Mouse (Mus musculus) kidney, postnatal 14 days (tissue): ENCODE results near the gene Acsf2.

Experiments
- DNase-seq: peaks from one replicate; pipeline ENCODE4 v3.0.0; 2022; ENCODE audit warnings: mixed read lengths

The Acsf2 gene

GRCm38 (mm10) chr11:94598437-94599120 is 3.1 kb downstream of the Acsf2 start:
- no peak for DNase-seq

GRCm38 (mm10) chr11:94597319-94597718 is 4.4 kb downstream of the Acsf2 start:
- peak; percentile 86 for DNase-seq

GRCm38 (mm10) chr11:94596311-94596852 is 5.3 kb downstream of the Acsf2 start:
- DNase-seq, result peak; percentile 44

- no peak for DNase-seq
Measured at GRCm38 (mm10) chr11:94587511-94587910, 14.2 kb downstream of the Acsf2 start.

- no peak for DNase-seq
Measured at GRCm38 (mm10) chr11:94585091-94585490, 16.6 kb downstream of the Acsf2 start.

- no peak for DNase-seq
Measured at GRCm38 (mm10) chr11:94580111-94580740, 21.4 kb downstream of the Acsf2 start.

- DNase-seq, result peak; percentile 63
Measured at GRCm38 (mm10) chr11:94576361-94576760, 25.3 kb downstream of the Acsf2 start.

GRCm38 (mm10) chr11:94575036-94575435 is 26.6 kb downstream of the Acsf2 start:
- DNase-seq, result no peak

- DNase-seq, result no peak
Measured at GRCm38 (mm10) chr11:94574560-94574959, 27.1 kb downstream of the Acsf2 start.

GRCm38 (mm10) chr11:94571850-94572249 is 29.8 kb downstream of the Acsf2 start:
- DNase-seq, result no peak

GRCm38 (mm10) chr11:94570612-94571011 is 31.1 kb downstream of the Acsf2 start:
- peak; percentile 77 for DNase-seq

GRCm38 (mm10) chr11:94567326-94567725 is 34.3 kb downstream of the Acsf2 start:
- no peak for DNase-seq

- no peak for DNase-seq
Measured at GRCm38 (mm10) chr11:94566534-94566933, 35.1 kb downstream of the Acsf2 start.

- DNase-seq, result no peak
Measured at GRCm38 (mm10) chr11:94565151-94565479, 36.6 kb downstream of the Acsf2 start.

- peak; percentile 69 for DNase-seq
Measured at GRCm38 (mm10) chr11:94564437-94565150, 37.1 kb downstream of the Acsf2 start, which contains the start of gene Chad. Chad (plus strand) TSS chr11:94565047.

- DNase-seq, result no peak
Measured at GRCm38 (mm10) chr11:94563821-94564220, 37.9 kb downstream of the Acsf2 start.

- no peak for DNase-seq
Measured at GRCm38 (mm10) chr11:94563383-94563782, 38.3 kb downstream of the Acsf2 start.

GRCm38 (mm10) chr11:94558226-94558625 is 43.4 kb downstream of the Acsf2 start:
- no peak for DNase-seq

GRCm38 (mm10) chr11:94550442-94550744 is 51.3 kb downstream of the Acsf2 start:
- DNase-seq, result no peak

GRCm38 (mm10) chr11:94549691-94550441 is 51.8 kb downstream of the Acsf2 start:
- no peak for DNase-seq

- peak; percentile 95 for DNase-seq
Measured at GRCm38 (mm10) chr11:94548888-94549690, 52.6 kb downstream of the Acsf2 start, which contains the start of gene Rsad1. Rsad1 (minus strand) TSS chr11:94549255.
